Mouse (Mus musculus) ES-E14 (cell line): ENCODE results near the gene Slc16a10.

Source experiments
- CHD2 ChIP-seq: IDR thresholded peaks from 2 replicates; pipeline ENCODE4 v1.6.1; 2014; ENCODE audit warnings: mild to moderate bottlenecking, low read depth, low read length, inconsistent platforms
- HCFC1 ChIP-seq: IDR thresholded peaks from 2 replicates; pipeline ENCODE4 v1.6.1; 2012; ENCODE audit warnings: low read length, inconsistent platforms, borderline replicate concordance; ENCODE audit not compliant: insufficient read depth
- ZNF384 ChIP-seq: IDR thresholded peaks from 2 replicates; pipeline ENCODE4 v1.6.1; 2012; ENCODE audit warnings: low read depth, low read length, inconsistent platforms

GRCm38 (mm10) chr10:40020401-40020800, 121.7 kb downstream of the Slc16a10 start:
- no peak for TF ChIP-seq CHD2
- TF ChIP-seq ZNF384 = no peak
- no peak for TF ChIP-seq HCFC1
